Mouse (Mus musculus) cortical plate, adult 2 months (tissue): Measurements from ENCODE around the gene Umad1. TPM values are rescaled to one million over a fixed set of nuclear protein-coding genes. Genes with fewer than 3 reads are reported as not detected.

Experiments used
- H3K27ac ChIP-seq: fragments of 200-500 bp; 2 replicates; pipeline ENCODE4 v1.5.1; 2012; ENCODE audit warnings: low read length, control low read depth, inconsistent platforms; ENCODE audit not compliant: insufficient read depth
- H3K4me1 ChIP-seq: fragments of 200-500 bp; 2 replicates; pipeline ENCODE4 v1.6.1; 2011; ENCODE audit warnings: low read length; ENCODE audit not compliant: control insufficient read depth, insufficient read depth
- H3K4me3 ChIP-seq: fragments of 200-500 bp; 2 replicates; pipeline ENCODE4 v1.5.1; 2011; ENCODE audit warnings: mild to moderate bottlenecking, low read length, control low read depth; ENCODE audit not compliant: insufficient read depth
- CTCF ChIP-seq: fragments of 200-500 bp; IDR thresholded peaks from 2 replicates; pipeline ENCODE4 v1.5.1; 2011; ENCODE audit warnings: mild to moderate bottlenecking, control low read depth, low read length; ENCODE audit not compliant: insufficient read depth; ENCODE audit errors: extremely low read depth
- POLR2A ChIP-seq: fragments of 200-500 bp; IDR thresholded peaks from 2 replicates; pipeline ENCODE4 v1.6.1; 2011; ENCODE audit warnings: mild to moderate bottlenecking, low read length, control low read depth; ENCODE audit not compliant: insufficient read depth; ENCODE audit errors: extremely low read depth
- polyA plus RNA-seq: library from polyadenylated mRNA; depleted of rRNA; stranded (reverse); fragments of >200 nt; gene quantifications from 2 replicates; pipeline ENCODE4 v1.2.3, GENCODE M21; 2012

Gene Umad1
- polyA plus RNA-seq, 1 experiment: 40.2 TPM

DNA sequence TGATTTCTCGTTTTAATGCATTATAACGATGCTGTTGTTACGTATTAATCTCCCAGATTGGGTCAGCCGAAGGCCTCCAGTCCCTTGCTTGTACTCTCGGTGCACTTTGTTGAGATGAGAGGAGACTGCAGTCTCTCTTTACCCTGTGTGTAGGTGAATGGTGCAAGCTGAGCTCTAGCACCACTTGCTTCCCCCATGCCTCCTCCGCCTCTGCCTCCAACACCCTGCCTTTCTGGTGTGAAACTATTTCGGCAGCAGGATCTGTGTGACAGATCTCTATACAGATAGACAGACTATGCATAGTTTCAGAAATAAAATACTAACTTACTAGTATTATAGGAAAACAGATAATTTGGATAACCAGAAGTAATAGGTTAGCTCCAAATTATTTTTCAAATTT, 101.7 kb downstream of the Umad1 start:
- Histone ChIP-seq H3K27ac (no peak overlapping the region), H3K4me1 (no peaks in the 10 kb centered on the region; the same call in 1 of the 2 replicates), H3K4me3 (no peak overlapping the region)
- no peak for TF ChIP-seq POLR2A
- TF ChIP-seq CTCF: no peak

DNA sequence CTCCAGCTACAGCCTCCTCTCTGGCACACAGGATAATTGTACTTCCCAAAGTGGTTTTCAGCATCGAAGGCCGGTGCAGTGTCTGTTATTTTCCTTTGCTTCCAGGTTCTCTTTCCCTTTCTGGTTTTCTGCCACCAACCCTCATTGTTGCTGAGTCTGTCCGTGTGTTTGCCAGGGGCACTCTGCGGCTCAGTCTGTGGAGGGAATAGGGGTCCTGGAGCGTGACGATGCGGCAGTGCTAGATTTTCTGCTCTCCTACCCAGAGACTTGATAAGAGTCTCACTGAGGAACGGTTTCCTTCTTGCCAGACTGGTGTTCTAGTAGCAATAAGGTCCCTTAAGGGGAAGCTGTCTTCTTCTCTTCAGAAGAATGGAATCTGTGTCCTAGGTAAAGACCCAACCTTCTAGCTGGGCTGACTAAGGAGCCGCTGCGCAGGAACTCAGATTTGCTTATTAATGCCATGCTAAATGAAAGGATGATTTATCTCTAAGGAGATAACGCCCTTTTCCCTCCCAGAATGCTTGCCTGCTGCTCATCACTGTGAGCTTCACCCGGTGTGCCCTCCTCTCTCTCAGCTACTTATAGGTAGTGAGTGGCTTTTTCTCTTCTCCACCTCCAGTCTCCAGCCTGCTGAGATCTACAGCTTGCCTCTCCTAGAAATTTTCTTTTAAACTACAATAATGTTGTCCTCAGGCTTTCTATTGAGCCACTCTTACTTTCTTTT, 105.1 kb downstream of the Umad1 start:
- TF ChIP-seq CTCF (no peak), POLR2A (no peak)
- Histone ChIP-seq H3K4me3 (no peak overlapping the region), H3K4me1 (no peaks in the 10 kb centered on the region; the same call in 1 of the 2 replicates), H3K27ac (no peak overlapping the region)

DNA sequence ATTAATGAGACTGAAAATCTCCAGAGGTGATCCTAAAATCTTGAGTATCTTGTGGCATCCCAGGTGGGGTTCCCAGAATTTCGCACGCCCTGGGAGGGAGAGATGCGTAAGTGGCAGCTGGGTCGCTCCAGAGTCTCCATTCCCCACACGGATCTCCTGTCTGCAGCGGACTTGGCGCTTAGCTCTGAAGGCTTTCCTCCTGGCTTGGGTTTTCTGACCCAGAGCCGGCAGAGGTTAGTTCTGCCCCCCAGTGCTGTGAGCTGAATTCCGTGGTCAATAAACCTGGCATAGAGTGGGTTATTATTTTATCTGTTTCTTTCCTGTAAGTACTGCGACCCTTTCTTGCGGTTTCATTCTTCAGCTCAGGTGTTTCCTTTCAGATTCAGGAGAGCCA, 105.7 kb downstream of the Umad1 start:
- no peak for TF ChIP-seq CTCF
- TF ChIP-seq POLR2A: no peak
- no peak overlapping the region for H3K27ac ChIP-seq
- H3K4me1 ChIP-seq: no peaks in the 10 kb centered on the region; the same call in 1 of the 2 replicates
- H3K4me3 ChIP-seq: no peak overlapping the region

DNA sequence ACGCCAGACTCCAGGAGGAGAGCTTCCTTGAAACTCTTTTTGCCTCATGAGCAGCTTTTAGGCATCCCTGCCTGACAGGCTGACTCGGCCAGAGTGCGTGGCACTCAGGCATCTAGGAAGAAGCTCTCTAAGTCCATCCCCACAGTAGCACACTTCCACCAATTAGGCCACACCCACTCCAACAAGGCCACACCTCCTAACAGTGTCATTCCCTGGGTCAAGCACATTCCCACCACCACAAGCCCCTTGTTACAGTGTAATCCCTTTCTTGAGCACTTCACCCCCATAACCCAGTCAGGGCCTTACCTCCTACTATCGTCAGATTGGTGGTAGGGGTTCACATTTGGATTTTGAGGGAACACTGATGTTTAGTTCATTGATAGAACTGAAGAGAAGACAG, 108.6 kb downstream of the Umad1 start:
- H3K4me3 ChIP-seq: no peak overlapping the region
- TF ChIP-seq CTCF (no peak), POLR2A (no peak)
- no peak overlapping the region for H3K27ac ChIP-seq
- H3K4me1 ChIP-seq: no peaks in the 10 kb centered on the region; the same call in 1 of the 2 replicates

DNA sequence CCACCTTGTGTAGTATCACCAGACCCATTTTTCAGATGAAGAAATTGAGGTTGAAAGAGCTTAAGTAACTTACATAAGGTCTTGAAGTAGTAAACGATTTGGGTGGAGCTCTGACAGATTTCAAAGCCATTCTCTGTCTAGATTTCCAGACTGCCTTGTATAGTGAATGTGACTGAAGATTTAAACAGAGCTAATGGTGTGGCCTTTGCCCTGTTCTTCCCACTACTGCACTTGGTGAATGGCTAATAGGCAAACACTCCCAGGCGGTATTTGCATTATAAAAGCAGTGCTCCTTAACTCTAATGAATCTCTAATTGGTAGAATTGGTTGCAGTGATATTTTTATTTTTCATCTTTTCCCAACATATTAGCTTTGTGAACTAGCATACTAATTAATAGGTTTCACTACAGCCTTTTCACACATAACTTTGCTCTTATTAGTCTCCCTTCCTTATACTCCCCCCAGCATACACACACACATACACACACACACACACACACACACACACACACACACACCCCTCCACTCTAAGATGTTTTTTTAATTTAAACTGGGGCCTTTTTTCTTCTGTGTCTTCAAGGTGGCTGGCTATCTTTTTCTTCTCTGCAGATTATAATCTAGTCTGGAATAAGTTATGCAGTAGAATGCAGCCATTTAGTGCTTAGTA, 109.2 kb downstream of the Umad1 start:
- H3K4me1 ChIP-seq: no peaks in the 10 kb centered on the region; the same call in 1 of the 2 replicates
- TF ChIP-seq CTCF: no peak
- no peak for TF ChIP-seq POLR2A
- no peak overlapping the region for H3K4me3 ChIP-seq
- no peak overlapping the region for H3K27ac ChIP-seq

DNA sequence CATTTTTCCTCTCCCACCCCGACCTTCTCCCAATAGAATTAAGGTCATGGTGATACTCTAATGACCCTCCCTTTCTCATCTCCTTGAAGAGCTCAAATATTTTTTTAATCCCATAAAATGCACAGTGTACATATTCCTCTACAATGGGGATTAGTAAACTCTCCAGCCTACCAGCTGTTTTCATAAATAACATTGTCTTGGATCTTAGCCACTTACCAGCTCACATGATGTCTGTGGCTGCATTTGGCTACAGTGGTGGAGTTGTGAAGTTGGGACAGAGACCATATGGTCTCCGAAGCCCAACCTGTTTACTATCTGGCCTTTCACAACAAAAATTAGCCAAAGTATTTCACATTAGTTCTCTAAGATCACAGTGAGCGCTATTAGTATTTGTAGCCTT, 111.5 kb downstream of the Umad1 start:
- Histone ChIP-seq H3K27ac (no peak overlapping the region), H3K4me1 (no peaks in the 10 kb centered on the region), H3K4me3 (no peak overlapping the region)
- TF ChIP-seq CTCF (no peak), POLR2A (no peak)

DNA sequence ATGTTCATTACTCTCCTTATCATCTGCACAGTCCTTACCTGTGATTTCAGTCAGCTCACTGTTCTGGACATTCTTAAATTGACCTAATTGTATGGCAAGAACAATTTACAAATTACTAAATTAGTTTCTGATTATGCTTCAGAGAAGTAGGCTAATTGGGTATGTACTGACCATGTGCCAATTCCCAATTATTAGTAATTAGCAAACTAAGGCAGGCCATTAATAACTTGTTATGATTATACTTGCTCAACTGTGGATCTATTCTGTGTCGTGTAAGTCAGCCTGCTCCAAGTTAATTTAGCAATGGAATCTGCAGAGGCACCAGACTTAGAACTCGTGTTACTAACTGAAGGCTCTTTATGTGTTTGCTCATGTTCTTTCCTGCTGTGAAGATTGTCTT, 114.0 kb downstream of the Umad1 start:
- no peaks in the 10 kb centered on the region for H3K4me1 ChIP-seq
- TF ChIP-seq CTCF: no peak
- TF ChIP-seq POLR2A: no peak
- no peak overlapping the region for H3K27ac ChIP-seq
- no peak overlapping the region for H3K4me3 ChIP-seq

DNA sequence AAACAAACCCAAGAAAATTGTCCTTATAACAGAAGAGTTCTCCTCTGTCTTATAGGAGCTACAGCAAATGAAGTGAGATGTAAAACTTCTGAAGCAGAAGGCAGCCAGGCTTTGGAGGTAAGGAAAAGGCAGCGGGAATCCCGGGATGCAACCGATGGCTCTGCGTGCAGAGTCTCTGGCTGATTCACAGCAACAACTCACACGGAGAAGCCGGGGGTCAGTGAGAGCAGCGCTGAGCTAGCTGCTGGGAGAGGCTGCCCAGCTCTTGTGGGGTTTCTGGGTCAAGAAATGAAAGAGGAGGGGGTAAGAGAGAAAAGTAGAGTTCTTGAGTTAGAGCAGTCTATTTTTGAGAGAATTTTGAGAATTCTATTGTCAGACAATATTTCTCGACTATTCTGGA, 114.8 kb downstream of the Umad1 start:
- Histone ChIP-seq H3K4me3 (no peak overlapping the region), H3K27ac (no peak overlapping the region), H3K4me1 (no peaks in the 10 kb centered on the region)
- TF ChIP-seq POLR2A (no peak), CTCF (no peak)

DNA sequence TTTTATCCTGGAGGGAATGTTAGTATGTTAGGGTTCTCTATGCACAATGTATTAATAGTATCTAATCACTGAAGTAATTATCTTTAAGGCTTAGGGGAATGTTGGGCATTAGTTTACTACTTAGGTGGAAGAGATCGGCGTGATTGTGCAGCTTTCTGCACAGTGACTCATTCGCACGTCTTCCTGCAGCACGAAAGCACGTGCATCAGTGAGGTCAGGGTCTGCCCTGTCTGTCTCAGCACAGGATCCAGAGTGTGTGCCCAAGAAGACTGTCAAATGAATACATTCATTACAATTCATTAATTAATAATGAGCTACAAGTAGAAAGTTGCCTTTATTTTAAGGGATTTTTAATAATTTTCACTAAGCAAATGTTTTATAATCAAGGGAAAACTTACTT, 115.2 kb downstream of the Umad1 start:
- Histone ChIP-seq H3K4me1 (no peaks in the 10 kb centered on the region), H3K4me3 (no peak overlapping the region), H3K27ac (no peak overlapping the region)
- no peak for TF ChIP-seq CTCF

DNA sequence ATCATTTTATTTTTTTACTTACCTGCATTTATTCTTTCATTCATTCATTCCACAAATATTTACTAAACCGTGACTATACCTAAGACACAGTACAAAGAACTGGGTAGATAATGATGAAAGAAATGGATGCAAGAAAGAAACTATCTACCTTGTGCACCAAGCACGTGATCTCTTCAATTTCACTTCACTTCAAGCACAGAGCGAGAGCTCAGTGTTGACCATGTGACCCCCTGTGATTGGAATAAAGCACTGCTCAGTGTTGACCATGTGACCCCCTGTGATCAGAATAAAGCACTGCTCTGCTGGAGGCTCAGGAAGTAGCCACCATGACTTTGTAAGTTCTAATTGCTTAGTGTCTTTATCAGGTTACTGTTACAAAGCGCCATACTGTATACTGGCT, 115.6 kb downstream of the Umad1 start:
- no peak overlapping the region for H3K4me3 ChIP-seq
- TF ChIP-seq POLR2A (no peak), CTCF (no peak)
- no peaks in the 10 kb centered on the region for H3K4me1 ChIP-seq
- H3K27ac ChIP-seq: no peak overlapping the region
